Mouse (Mus musculus): Measurements from ENCODE around the gene Ppp1r3a. TPM values are rescaled to one million over a fixed set of nuclear protein-coding genes. Genes with fewer than 3 reads are reported as not detected.

Gene Ppp1r3a
- total RNA-seq (2021): not detected
- long read RNA-seq, experiment 1: 0 reads
- long read RNA-seq, experiment 2: 0 reads

DNA sequence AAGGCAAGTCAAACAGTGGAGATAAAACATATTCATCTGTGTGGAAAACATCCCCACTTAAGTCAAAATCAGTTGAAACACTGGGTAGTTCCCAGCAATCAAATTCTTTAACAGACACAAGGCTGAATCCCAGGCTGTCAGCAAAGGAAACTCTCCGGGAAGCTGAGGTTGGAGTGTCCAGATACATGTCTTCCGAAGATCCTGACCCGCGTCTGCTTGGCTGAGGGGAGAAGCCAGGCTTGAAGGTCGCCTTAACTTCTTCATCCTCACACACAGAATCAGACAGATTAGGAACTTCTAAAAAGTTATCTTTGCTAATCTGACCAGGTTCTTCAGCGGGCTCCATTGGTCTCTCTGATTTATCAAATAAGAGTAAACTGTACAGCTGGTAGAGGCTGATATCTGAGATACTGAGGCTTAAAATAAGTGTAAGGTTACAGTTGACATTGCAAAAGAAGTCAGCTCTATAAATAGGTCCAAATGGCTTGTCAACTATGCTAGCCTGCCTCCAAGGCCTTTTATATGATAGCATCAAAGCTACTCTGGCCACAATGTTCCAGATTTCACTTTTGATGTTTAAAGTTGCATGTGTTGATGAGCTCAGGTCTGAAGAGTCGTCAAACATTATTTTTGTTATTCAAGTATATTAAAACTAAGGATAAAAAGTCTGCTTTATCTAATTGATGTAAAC, at the start of gene Ppp1r3a:
Ppp1r3a (minus strand) TSS at position 374 of the 691 bp plus-strand sequence.
- no peak within 1 kb of the TSS for H3K4me3 ChIP-seq
- no peak within 1 kb of the TSS for H3K27ac ChIP-seq
- intact Hi-C loops (cut with DNase I): no loop called here
- no peak for TF ChIP-seq CTCF (IDR thresholded peaks at IDR 0.05)
- DNase-seq (ENCODE audit: extremely low spot score in 1 of 2, low spot score in 2 of 2): no peak

- Histone ChIP-seq H3K4me3 (no peak overlapping the region), H3K27ac (no peak overlapping the region)
- no peak for TF ChIP-seq CTCF (IDR thresholded peaks at IDR 0.05)
- intact Hi-C loops (cut with DNase I): no loop called here
- DNase-seq (ENCODE audit: extremely low spot score in 1 of 2, low spot score in 2 of 2): no peak
Observed at GRCm38 (mm10) chr6:14787157-14787938, 32.3 kb upstream of the Ppp1r3a start.

GRCm38 (mm10) chr6:14777920-14778319, 22.8 kb upstream of the Ppp1r3a start:
- H3K27ac ChIP-seq: no peak overlapping the region
- no peak for TF ChIP-seq CTCF (IDR thresholded peaks at IDR 0.05)

DNA sequence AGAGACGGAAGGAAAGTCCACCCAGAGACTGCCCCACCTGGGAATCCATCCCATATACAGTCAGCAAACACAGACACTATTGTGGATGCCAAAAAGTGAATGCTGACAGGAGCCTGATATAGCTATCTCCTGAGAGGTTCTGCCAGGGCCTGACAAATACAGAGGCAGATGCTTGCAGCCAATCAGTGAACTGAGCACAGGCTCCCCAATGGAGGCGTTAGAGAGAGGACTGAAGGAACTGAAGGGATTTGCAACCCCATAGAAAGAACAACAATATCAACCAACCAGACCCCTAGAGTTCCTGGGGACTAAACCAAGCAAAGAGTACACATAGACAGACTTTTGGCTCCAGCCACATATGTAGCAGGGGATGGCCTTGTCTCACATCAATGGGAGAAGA, 16.6 kb upstream of the Ppp1r3a start:
- no peak for DNase-seq (ENCODE audit: extremely low spot score in 1 of 2, low spot score in 2 of 2)
- H3K4me3 ChIP-seq: no peak overlapping the region
- intact Hi-C loops (cut with DNase I): no loop called here
- no peak overlapping the region for H3K27ac ChIP-seq
- TF ChIP-seq CTCF (IDR thresholded peaks at IDR 0.05): no peak

More at GRCm38 (mm10) chr6:14777920-14778319, 22.8 kb upstream of the Ppp1r3a start:
- no peak overlapping the region for H3K4me3 ChIP-seq
- no peak for DNase-seq (ENCODE audit: extremely low spot score in 1 of 2, low spot score in 2 of 2)
- intact Hi-C loops (cut with DNase I): no loop called here

DNA sequence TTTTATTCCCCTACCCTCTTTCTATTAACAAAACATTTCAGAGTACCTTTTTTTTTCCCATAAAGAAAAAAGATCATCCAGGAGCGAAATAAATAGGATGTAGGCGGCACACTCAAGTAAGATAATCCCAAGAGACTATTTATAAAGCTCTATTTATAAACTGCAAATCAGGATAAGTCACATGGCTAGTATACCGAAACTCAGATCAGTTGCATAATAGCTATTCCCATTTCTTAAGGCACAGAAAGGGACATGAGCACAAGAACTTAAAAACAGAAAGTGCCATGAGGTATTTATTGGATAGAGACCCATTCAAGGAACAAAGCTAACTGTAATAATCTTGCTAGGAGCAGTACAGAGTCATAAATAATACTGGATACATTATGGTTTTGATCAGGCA, 2.4 kb upstream of the Ppp1r3a start:
- DNase-seq (ENCODE audit: extremely low spot score in 1 of 2, low spot score in 2 of 2): no peak
- H3K4me3 ChIP-seq: no peak overlapping the region
- H3K27ac ChIP-seq: no peak overlapping the region
- intact Hi-C loops (cut with DNase I): no loop called here
- no peak for TF ChIP-seq CTCF (IDR thresholded peaks at IDR 0.05)

DNA sequence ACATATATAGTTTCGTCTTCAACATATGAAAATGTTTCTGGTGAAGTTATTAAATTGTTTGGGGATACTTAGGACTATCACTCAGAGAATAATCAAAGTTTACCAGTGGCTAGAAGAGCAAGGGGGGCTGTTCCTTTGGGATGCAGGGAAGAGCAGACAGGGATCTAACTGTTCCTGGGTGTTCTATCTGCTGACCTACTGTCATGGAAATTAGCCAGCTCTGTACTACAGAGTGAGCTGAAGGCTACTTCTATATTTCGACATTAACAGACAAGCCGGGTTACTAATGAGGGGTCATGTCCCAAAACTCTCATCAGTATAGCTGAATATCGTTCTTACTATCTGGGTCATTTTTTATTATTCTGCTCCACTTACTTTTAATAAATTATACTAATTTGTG, 1.6 kb downstream of the Ppp1r3a start:
- no peak for DNase-seq (ENCODE audit: extremely low spot score in 1 of 2, low spot score in 2 of 2)
- intact Hi-C loops (cut with DNase I): no loop called here
- H3K27ac ChIP-seq: no peak overlapping the region
- TF ChIP-seq CTCF (IDR thresholded peaks at IDR 0.05): no peak
- no peak overlapping the region for H3K4me3 ChIP-seq

GRCm38 (mm10) chr6:14752211-14752610, 2.9 kb downstream of the Ppp1r3a start:
- intact Hi-C loops (cut with DNase I): no loop called here
- Histone ChIP-seq H3K4me3 (no peak overlapping the region), H3K27ac (no peak overlapping the region)
- no peak for TF ChIP-seq CTCF (IDR thresholded peaks at IDR 0.05)
- no peak for DNase-seq (ENCODE audit: extremely low spot score in 1 of 2, low spot score in 2 of 2)

DNA sequence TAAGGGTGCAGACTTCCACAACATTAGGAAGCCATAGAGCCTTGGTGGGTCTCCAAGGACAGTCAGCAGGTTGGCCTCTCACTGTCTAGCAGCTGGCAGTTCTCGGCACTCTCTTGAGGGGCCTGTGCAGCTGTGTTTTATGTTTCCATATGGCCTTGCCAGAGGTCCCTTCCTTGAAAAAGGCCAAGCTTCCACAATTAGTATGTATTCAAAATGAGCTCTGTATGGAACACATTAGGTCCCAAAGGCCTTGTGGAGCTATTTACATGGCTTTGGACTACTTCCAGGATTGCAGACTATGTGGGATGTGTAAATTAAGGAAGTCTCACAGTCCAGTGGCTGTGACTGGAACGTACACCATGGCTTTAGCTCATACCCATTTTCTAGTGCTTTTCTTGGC, 8.1 kb downstream of the Ppp1r3a start:
- no peak for DNase-seq (ENCODE audit: extremely low spot score in 1 of 2, low spot score in 2 of 2)
- H3K27ac ChIP-seq: no peak overlapping the region
- TF ChIP-seq CTCF (IDR thresholded peaks at IDR 0.05): no peak
- H3K4me3 ChIP-seq: no peak overlapping the region
- intact Hi-C loops (cut with DNase I): no loop called here

DNA sequence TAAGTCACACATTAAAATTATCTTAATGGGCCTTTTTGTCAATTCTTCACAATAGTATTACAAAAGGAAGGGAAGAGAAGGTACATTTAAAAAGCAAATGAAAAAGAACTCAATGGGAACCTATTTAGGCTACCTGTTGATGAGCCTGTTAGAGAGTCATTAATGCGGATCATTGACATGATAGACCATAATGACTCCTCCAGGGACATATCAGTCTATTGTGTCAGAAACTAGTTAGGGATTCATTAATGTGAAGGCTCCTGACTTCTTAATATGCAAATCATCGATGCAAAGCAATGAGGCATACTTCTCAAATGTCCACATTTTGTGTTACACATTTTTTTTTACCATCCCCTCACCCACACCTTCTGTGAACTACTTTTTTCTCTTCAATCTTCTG, 19.1 kb downstream of the Ppp1r3a start:
- no peak for DNase-seq (ENCODE audit: extremely low spot score in 1 of 2, low spot score in 2 of 2)
- no peak overlapping the region for H3K27ac ChIP-seq
- TF ChIP-seq CTCF (IDR thresholded peaks at IDR 0.05): no peak
- no peak overlapping the region for H3K4me3 ChIP-seq
- intact Hi-C loops (cut with DNase I): no loop called here

DNA sequence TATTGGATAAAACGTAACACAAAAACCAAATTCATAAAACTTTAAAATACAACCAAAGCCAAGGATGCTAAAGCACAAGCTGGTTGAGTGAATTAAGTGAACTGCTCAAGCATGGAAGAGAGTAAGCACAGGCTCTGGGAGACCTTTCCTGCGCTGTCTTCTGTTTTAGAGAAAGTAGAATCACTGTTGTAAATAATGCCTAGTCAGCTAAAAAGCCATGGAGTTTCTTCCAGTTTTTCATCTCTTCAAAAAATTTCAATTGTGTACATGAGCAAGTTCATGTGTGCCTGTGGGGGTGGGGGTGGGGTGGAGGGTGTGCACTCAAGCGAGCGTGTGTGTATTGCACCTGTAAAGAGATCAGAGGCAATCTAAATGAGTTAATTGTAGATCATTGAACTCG, 24.1 kb downstream of the Ppp1r3a start:
- Histone ChIP-seq H3K4me3 (no peak overlapping the region), H3K27ac (no peak overlapping the region)
- TF ChIP-seq CTCF (IDR thresholded peaks at IDR 0.05): no peak
- DNase-seq (ENCODE audit: extremely low spot score in 1 of 2, low spot score in 2 of 2): no peak
- intact Hi-C loops (cut with DNase I): no loop called here

DNA sequence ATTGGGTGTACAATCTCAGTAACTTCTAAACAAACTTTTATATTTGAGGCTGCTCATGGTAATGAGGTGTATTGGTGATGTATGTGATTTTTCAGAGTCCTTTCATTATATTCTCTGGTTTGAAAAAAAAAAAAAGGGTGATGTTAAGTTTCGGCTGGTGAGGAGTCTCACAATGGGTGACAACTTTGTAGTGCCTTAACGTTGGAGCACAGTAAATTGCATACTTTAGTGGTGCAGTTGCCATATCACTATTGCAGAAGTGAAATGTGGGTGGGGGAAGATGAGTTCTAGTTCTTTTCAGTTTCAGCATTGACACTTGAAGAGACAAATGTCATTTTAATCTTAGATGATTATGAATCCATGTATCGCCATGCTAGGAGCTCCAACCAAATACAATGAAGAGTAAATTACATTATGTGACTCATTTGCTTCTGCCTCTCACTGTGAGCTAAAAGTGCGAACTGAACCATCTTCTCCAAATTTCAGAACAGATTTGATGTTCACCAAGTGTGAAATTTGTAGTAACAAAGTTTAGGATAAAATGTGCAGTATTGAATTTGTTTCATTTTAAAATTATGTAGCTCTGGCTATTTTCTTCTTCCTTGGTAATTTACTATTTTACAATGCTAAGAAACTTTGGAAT, 34.2 kb downstream of the Ppp1r3a start:
- no peak for DNase-seq (ENCODE audit: extremely low spot score in 1 of 2, low spot score in 2 of 2)
- no peak for TF ChIP-seq CTCF (IDR thresholded peaks at IDR 0.05)
- intact Hi-C loops (cut with DNase I): no loop called here
- Histone ChIP-seq H3K4me3 (no peak overlapping the region), H3K27ac (no peak overlapping the region)

DNA sequence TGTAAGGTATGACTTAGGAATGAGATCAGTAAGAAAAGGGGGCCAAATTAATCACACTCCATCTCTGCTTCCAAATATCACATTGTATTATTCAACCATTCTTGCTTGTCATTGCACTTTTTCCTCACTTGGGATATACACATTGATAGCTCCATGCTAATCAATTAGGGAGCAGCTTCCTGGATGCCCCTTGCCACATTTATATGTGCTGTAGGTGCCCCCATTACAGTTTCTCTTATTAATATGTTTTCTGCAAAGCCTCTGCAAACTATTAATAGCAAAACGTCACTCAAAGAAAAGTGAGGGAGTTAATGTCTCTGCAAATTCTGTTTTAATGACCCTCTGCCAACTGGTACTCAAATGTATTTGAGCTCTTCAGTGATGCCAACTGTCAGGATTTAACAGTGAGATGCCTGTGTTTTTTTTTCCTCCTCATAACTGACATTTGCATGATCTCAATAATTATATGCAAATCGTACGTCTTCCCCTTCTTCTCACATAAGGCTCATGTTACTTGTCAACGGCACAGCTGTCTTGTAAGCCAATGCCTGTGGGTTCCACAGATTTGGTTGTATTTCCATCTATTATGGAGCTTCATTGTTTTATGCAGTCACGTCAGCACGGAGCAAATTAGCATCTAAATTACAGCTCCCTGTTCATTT, 34.8 kb downstream of the Ppp1r3a start:
- no peak for TF ChIP-seq CTCF (IDR thresholded peaks at IDR 0.05)
- no peak overlapping the region for H3K4me3 ChIP-seq
- DNase-seq (ENCODE audit: extremely low spot score in 1 of 2, low spot score in 2 of 2): no peak
- intact Hi-C loops (cut with DNase I): no loop called here
- H3K27ac ChIP-seq: no peak overlapping the region

Data from left cerebral cortex, adult 2 months (tissue).